Mouse (Mus musculus) limb, embryonic 10.5 days (tissue): ENCODE data around the gene Wdr73. TPM values are rescaled to one million over a fixed set of nuclear protein-coding genes. Genes with fewer than 3 reads are reported as not detected.

Experiments used
- DNase-seq: peaks from one replicate; pipeline ENCODE4 v3.0.0-alpha.2; 2017; ENCODE audit warnings: low spot score
- H3K27ac ChIP-seq: fragments of 300-500 bp; sonication (generic); 2 replicates; pipeline ENCODE4 v1.5.1; 2016; ENCODE audit warnings: mild to moderate bottlenecking
- H3K27me3 ChIP-seq: fragments of 300-500 bp; sonication (generic); 2 replicates; pipeline ENCODE4 v1.6.1; 2016; ENCODE audit warnings: low read depth, mild to moderate bottlenecking; ENCODE audit not compliant: poor library complexity, severe bottlenecking
- H3K36me3 ChIP-seq: fragments of 300-500 bp; sonication (generic); 2 replicates; pipeline ENCODE4 v1.6.1; 2016; ENCODE audit warnings: mild to moderate bottlenecking, moderate library complexity
- H3K4me1 ChIP-seq: fragments of 300-500 bp; sonication (generic); 2 replicates; pipeline ENCODE4 v1.6.1; 2016
- H3K4me3 ChIP-seq: fragments of 300-500 bp; sonication (generic); 2 replicates; pipeline ENCODE4 v1.5.1; 2016; ENCODE audit warnings: mild to moderate bottlenecking, moderate library complexity
- H3K9me3 ChIP-seq: fragments of 300-500 bp; sonication (generic); replicated peaks from 2 replicates; pipeline ENCODE4 v1.6.1; 2016; ENCODE audit warnings: mild to moderate bottlenecking
- WGBS: fragments of 180-500 bp; shearing (Covaris S2); methylation state at CpG from one replicate; pipeline ENCODE4 v1.1.7; 2016; 5-methylcytosine and 5-hydroxymethylcytosine counted together
- polyA plus RNA-seq: library from polyadenylated mRNA; unstranded; fragments of >200 nt; fragmentation: Nextera tagmentation; extraction: Ambion mirVana; gene quantifications from 2 replicates; pipeline ENCODE4 v1.2.1, GENCODE M21; 2016

Wdr73 gene
- polyA plus RNA-seq, 1 experiment from 2014 or later = 49.5 TPM

GRCm38 (mm10) chr7:80843910-80844640 is 57.0 kb downstream of the Wdr73 start:
- DNase-seq = no peak
- Histone ChIP-seq H3K4me3 (no peak overlapping the region), H3K9me3 (no peaks in the 10 kb centered on the region), H3K27me3 (no peaks in the 10 kb centered on the region), H3K36me3 (no peaks in the 10 kb centered on the region), H3K4me1 (peaks cover 6% of the 10 kb centered on the region; the same call in 1 of the 2 replicates), H3K27ac (no peak overlapping the region)
- WGBS = 97% methylated on average over 8 of the region's 8 CpGs

- 81% methylated on average over 1 of the region's 1 CpGs for WGBS
- H3K9me3 ChIP-seq = no peaks in the 10 kb centered on the region
- DNase-seq = no peak
- H3K4me3 ChIP-seq = no peak overlapping the region
- H3K27me3 ChIP-seq = no peaks in the 10 kb centered on the region; the same call in 1 of the 2 replicates
- H3K36me3 ChIP-seq = no peaks in the 10 kb centered on the region
- H3K27ac ChIP-seq = no peak overlapping the region
- H3K4me1 ChIP-seq = peaks cover 9% of the 10 kb centered on the region; the same call in 1 of the 2 replicates
Observed at GRCm38 (mm10) chr7:80843176-80843575, 57.9 kb downstream of the Wdr73 start.

- H3K4me3 ChIP-seq = no peak overlapping the region
- peaks cover 3% of the 10 kb centered on the region; the same call in 1 of the 2 replicates for H3K27me3 ChIP-seq
- H3K4me1 ChIP-seq = peaks cover 9% of the 10 kb centered on the region; the same call in 1 of the 2 replicates
- no peaks in the 10 kb centered on the region for H3K9me3 ChIP-seq
- no peaks in the 10 kb centered on the region for H3K36me3 ChIP-seq
- WGBS = 71% methylated on average over 5 of the region's 5 CpGs
- H3K27ac ChIP-seq = no peak overlapping the region
- no peak for DNase-seq
Observed at GRCm38 (mm10) chr7:80842132-80842531, 58.9 kb downstream of the Wdr73 start.

GRCm38 (mm10) chr7:80840937-80841336 is 60.1 kb downstream of the Wdr73 start:
- H3K9me3 ChIP-seq = no peaks in the 10 kb centered on the region
- H3K4me1 ChIP-seq = peaks cover 6% of the 10 kb centered on the region; the same call in 1 of the 2 replicates
- H3K27ac ChIP-seq = no peak overlapping the region
- H3K27me3 ChIP-seq = peaks cover 3% of the 10 kb centered on the region; the same call in 1 of the 2 replicates
- DNase-seq = no peak
- no peaks in the 10 kb centered on the region for H3K36me3 ChIP-seq
- WGBS = 75% methylated on average over 4 of the region's 4 CpGs
- no peak overlapping the region for H3K4me3 ChIP-seq

Other genes starting within 250 kb of the Wdr73 start
- 13.4 and 16.0 TPM in 2 replicates for gene Crtc3, start 212.4 kb downstream of the Wdr73 start, polyA plus RNA-seq
- 21.8 and 25.4 TPM in 2 replicates for gene Iqgap1, start 75.3 kb downstream of the Wdr73 start, polyA plus RNA-seq
- gene Zscan2, start 40.3 kb downstream of the Wdr73 start, polyA plus RNA-seq = 4.0 and 4.3 TPM in 2 replicates
- gene Nmb, start 3.8 kb upstream of the Wdr73 start, polyA plus RNA-seq = 9.1 and 9.2 TPM in 2 replicates
- 191 and 201 TPM in 2 replicates for gene Sec11a, start 46.5 kb upstream of the Wdr73 start, polyA plus RNA-seq
- gene Zfp592, start 92.4 kb upstream of the Wdr73 start, polyA plus RNA-seq = 15.7 and 16.1 TPM in 2 replicates
- gene Alpk3, start 156.3 kb upstream of the Wdr73 start, polyA plus RNA-seq = 0.19 and 0.48 TPM in 2 replicates
- gene Slc28a1, start 213.5 kb upstream of the Wdr73 start, polyA plus RNA-seq = 0.09 TPM in 1 of 2 replicates, not detected in the other